Mouse (Mus musculus): ENCODE results near the gene Ufsp2. TPM values are rescaled to one million over a fixed set of nuclear protein-coding genes. Genes with fewer than 3 reads are reported as not detected.
A peak's percentile ranks its signal among the peaks of the same experiment; 100 is the strongest.

The Ufsp2 gene
- polyA plus RNA-seq, 1 experiment from 2014 or later: 80.1 TPM

- Histone ChIP-seq H3K4me3 (no peak overlapping the region), H3K4me1 (peaks cover 2% of the 10 kb centered on the region; the same call in 1 of the 2 replicates), H3K27me3 (no peaks in the 10 kb centered on the region), H3K9me3 (no peaks in the 10 kb centered on the region), H3K4me2 (no peak overlapping the region), H3K27ac (no peak overlapping the region), H3K36me3 (peaks cover 47% of the 10 kb centered on the region), H3K9ac (no peak overlapping the region)
- WGBS: 92% methylated on average over 2 of the region's 2 CpGs
- ATAC-seq (ENCODE audit: borderline replicate concordance, extremely low read depth, low FRiP score, low TSS enrichment): no peak
Measured at GRCm38 (mm10) chr8:45994111-45994510, 18.8 kb downstream of the Ufsp2 start.

- Histone ChIP-seq H3K4me3 (no peak overlapping the region), H3K9ac (no peak overlapping the region), H3K27ac (no peak overlapping the region), H3K36me3 (peaks cover 41% of the 10 kb centered on the region), H3K9me3 (no peaks in the 10 kb centered on the region), H3K27me3 (no peaks in the 10 kb centered on the region), H3K4me2 (no peak overlapping the region), H3K4me1 (peaks cover 5% of the 10 kb centered on the region; the same call in 1 of the 2 replicates)
- WGBS: 77% methylated on average over 3 of the region's 3 CpGs
- no peak for ATAC-seq (ENCODE audit: borderline replicate concordance, extremely low read depth, low FRiP score, low TSS enrichment)
Measured at GRCm38 (mm10) chr8:45995576-45995975, 20.2 kb downstream of the Ufsp2 start.

DNA sequence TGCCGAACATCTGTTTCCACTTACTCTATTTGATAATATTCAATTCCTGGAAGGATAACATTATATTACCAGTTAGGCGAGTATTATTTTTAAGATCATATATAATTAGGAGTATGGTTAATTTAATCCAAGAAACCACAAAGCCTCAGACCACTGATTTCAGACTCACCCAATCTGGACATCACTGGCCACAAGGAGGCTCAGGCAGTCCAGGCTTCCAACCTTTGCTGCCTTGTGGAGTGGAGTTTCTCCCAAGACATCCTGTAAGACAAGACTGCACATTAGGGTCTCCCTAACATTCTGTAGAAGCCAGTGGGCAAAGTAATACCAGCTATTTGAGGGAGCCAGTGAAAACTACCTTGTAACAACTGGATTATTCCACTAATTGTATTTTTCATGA, 22.9 kb downstream of the Ufsp2 start:
- Histone ChIP-seq H3K36me3 (peaks cover 28% of the 10 kb centered on the region), H3K27me3 (no peaks in the 10 kb centered on the region), H3K9me3 (no peaks in the 10 kb centered on the region), H3K27ac (no peak overlapping the region), H3K4me1 (peaks cover 5% of the 10 kb centered on the region; the same call in 1 of the 2 replicates), H3K9ac (no peak overlapping the region), H3K4me2 (peak overlapping the region; percentile 78), H3K4me3 (peak overlapping the region; percentile 54; the same call in 1 of the 2 replicates)
- ATAC-seq (ENCODE audit: borderline replicate concordance, extremely low read depth, low FRiP score, low TSS enrichment): no peak
- 76% methylated on average over 2 of the region's 2 CpGs for WGBS

DNA sequence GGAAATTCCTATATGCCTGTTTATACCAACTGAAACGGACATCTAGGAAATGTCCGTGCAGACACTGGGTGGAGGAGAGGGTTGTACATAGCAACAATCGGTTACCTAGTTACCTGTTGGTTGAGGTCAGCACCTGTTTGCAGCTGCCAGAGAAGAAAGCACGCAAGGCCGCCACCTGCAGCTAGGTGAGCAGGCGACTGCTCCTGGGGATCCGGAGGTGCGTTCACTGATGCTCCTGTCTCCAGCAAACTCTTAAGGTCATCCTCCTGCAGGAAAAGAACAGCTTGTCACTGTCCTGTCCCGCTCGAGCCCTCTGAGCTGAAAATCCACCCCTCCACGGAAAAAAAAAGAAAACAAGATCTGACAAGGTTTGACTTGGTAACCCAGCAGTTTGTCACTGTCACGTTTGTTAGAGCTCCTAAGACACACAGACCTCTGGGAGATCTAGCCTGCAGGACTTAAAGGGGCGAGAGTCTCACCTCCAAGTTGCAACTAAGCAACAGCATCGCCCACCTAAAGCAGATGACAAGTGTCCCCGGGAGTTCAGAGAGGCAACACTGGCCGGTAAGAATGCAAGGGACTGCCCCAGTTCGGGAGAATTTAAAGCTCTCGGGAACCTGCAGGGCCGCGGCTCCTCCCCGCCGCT, 23.9 kb downstream of the Ufsp2 start, which contains the start of gene Lrp2bp:
TSS of gene Lrp2bp (plus strand) at position 166 of the 646 bp plus-strand sequence.
- peak within 1 kb of the TSS; percentile 98 for H3K27ac ChIP-seq
- no peaks in the 10 kb centered on the region for H3K27me3 ChIP-seq
- peak within 1 kb of the TSS; percentile 69 for H3K9ac ChIP-seq
- no peaks in the 10 kb centered on the region for H3K9me3 ChIP-seq
- peaks cover 5% of the 10 kb centered on the region; the same call in 1 of the 2 replicates for H3K4me1 ChIP-seq
- peak within 1 kb of the TSS; percentile 54 for H3K4me3 ChIP-seq
- peaks cover 22% of the 10 kb centered on the region for H3K36me3 ChIP-seq
- WGBS: 2% methylated on average over 22 of the region's 22 CpGs
- ATAC-seq (ENCODE audit: borderline replicate concordance, extremely low read depth, low FRiP score, low TSS enrichment): peak; percentile 1; the same call in 1 of the 2 replicates
- H3K4me2 ChIP-seq: peak within 1 kb of the TSS; percentile 78

DNA sequence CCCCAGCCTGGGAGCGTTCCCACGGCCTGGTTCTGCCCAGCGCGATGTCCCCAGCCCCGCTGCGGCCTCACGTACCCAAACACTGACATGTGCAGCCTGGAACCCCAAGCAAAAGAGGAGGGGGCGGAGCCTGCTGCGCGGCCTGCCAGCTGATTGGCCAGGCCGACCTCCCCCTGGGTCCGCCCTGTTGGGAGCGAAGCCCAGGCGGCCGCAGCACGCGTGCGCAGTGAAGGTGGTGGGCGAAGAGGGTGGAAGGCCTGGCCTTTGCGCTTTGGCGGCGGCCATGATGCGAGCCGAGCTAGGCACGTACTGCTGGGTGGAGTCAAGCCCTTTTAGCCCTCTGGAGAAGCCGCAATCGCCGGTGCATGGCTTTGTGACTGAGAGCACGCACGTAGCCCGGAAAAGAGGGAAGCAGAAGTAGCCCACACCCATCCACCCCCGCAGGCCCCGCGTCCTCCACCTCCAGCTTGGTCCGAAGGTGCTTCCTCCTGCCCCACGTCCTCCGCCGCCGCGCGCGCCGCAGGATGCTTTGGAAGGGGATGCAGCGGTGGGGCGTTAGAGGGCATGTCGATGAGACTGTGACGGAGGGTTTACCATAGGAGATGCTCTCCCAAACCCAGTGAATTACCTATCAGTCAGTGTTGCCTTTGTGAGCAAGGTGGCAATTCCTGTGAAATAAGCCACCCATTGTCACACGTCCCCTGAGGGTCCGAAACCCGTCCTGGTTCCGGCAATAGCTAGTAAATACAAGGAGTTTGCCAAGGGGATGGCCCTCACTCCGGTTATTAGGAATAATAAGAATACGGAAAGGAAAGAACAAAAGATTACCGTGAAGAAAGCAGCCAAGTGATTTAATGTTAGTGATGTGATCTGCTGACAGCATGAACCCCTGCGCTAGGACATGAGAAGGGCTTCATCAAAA, 24.7 kb downstream of the Ufsp2 start:
- Histone ChIP-seq H3K9me3 (no peaks in the 10 kb centered on the region), H3K36me3 (peaks cover 22% of the 10 kb centered on the region), H3K4me1 (peaks cover 5% of the 10 kb centered on the region; the same call in 1 of the 2 replicates), H3K4me2 (peak overlapping the region; percentile 78), H3K9ac (peak overlapping the region; percentile 69), H3K27me3 (no peaks in the 10 kb centered on the region), H3K4me3 (peak overlapping the region; percentile 54), H3K27ac (peak overlapping the region; percentile 98)
- ATAC-seq (ENCODE audit: borderline replicate concordance, extremely low read depth, low FRiP score, low TSS enrichment): peak; percentile 99
- WGBS: 5% methylated on average over 55 of the region's 55 CpGs

- Histone ChIP-seq H3K4me3 (no peak within 1 kb of the TSS), H3K27me3 (no peaks in the 10 kb centered on the region), H3K9me3 (no peaks in the 10 kb centered on the region), H3K9ac (no peak within 1 kb of the TSS), H3K36me3 (no peaks in the 10 kb centered on the region), H3K4me1 (peaks cover 3% of the 10 kb centered on the region), H3K4me2 (no peak within 1 kb of the TSS), H3K27ac (peak within 1 kb of the TSS; percentile 11; the same call in 1 of the 2 replicates)
- 51% methylated on average over 4 of the region's 4 CpGs for WGBS
- ATAC-seq (ENCODE audit: borderline replicate concordance, extremely low read depth, low FRiP score, low TSS enrichment): no peak
Measured at GRCm38 (mm10) chr8:46005596-46005995, 30.3 kb downstream of the Ufsp2 start, which contains the start of gene Ankrd37. TSS of gene Ankrd37 (minus strand) at chr8:46005707.

DNA sequence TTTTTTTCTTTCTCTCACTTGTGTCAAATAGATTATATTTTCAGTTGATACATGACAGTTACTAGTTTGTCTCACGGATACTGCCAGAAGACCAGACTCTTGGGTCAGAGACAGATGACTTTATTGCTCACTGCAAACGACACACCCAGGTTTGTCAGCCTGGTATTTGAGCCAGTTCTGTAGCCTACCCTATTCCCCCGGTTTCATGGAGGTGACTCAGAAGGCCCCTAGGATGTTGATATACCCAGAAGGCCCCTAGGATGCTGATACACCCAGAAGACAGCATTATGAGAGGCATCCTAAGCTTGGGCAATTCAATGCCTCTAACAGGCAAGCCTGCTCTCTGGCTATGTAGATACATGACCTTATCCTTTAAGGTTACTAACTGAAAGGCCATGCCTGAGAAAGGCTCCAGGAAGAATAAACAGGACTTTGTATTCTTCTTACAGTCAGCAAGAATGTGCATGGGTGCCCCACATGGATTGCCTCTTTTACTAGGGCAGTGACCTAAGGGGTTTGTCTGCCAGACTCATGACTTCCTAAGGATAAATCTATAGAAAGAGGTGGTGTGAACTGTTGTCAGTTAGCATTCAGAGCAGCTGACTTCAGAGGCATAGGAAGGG, 31.8 kb downstream of the Ufsp2 start:
- no peak overlapping the region for H3K27ac ChIP-seq
- no peak overlapping the region for H3K4me3 ChIP-seq
- no peak overlapping the region for H3K4me2 ChIP-seq
- H3K27me3 ChIP-seq: no peaks in the 10 kb centered on the region
- ATAC-seq (ENCODE audit: borderline replicate concordance, extremely low read depth, low FRiP score, low TSS enrichment): no peak
- no peaks in the 10 kb centered on the region for H3K36me3 ChIP-seq
- H3K9me3 ChIP-seq: no peaks in the 10 kb centered on the region
- WGBS: 61% methylated on average over 3 of the region's 3 CpGs
- H3K9ac ChIP-seq: no peak overlapping the region
- H3K4me1 ChIP-seq: peaks cover 15% of the 10 kb centered on the region

GRCm38 (mm10) chr8:46010306-46010705, 35.0 kb downstream of the Ufsp2 start:
- Histone ChIP-seq H3K27me3 (no peaks in the 10 kb centered on the region), H3K4me3 (0 out of 2 replicates have a peak overlapping the region, but pooled peaks have one; percentile 9), H3K9ac (no peak overlapping the region), H3K4me2 (peak overlapping the region; percentile 45), H3K27ac (peak overlapping the region; percentile 68), H3K9me3 (no peaks in the 10 kb centered on the region), H3K4me1 (peaks cover 15% of the 10 kb centered on the region), H3K36me3 (no peaks in the 10 kb centered on the region)
- WGBS: 60% methylated on average over 2 of the region's 2 CpGs
- peak; percentile 58; the same call in 1 of the 2 replicates for ATAC-seq (ENCODE audit: borderline replicate concordance, extremely low read depth, low FRiP score, low TSS enrichment)

DNA sequence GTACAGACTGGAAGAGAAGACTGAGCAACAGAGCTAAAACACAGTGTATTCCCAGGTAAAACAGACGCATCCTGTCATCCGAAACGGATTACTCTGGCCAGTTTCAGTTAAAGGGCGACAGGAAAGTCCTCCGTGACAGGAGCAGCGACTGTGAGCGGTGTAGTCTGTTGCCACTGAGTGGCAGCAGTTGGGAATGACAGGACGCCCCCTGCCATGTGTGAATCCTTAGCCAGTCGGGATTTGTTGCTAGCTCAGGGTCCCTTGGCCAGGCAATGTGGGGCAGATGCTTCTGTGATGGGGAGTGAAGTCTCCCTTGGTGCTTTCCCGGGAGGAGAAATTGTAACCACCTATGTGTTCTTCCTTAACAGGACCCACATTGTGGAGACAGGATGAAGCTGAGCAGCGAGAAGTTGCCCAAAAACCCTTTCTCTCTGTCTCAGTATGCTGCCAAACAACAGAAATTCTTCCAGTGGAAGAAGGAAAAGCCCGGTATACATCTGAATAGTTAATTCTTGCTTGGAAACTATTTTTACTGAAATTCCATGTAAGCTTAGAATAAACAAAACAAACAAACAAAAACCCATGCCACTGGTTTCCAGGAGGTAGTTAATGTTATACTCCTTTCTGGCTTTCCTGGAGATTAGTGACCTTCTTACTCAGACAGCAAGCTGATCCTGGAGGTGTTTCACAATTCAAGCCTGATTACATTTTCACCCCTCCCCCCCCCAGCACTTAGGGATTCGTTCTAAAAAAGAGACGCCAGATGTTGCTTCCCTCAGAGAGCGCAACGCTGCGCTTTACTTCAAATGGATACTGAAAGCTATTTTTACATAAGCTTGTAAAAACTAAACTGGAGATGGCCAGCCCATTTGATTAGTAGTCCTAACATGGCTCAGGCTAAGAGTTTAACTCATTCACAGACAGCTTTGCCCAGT, 35.7 kb downstream of the Ufsp2 start:
- peaks cover 15% of the 10 kb centered on the region for H3K4me1 ChIP-seq
- peak overlapping the region; percentile 68 for H3K27ac ChIP-seq
- H3K4me3 ChIP-seq: 0 out of 2 replicates have a peak overlapping the region, but pooled peaks have one; percentile 9
- no peaks in the 10 kb centered on the region for H3K36me3 ChIP-seq
- ATAC-seq (ENCODE audit: borderline replicate concordance, extremely low read depth, low FRiP score, low TSS enrichment): peak; percentile 78; the same call in 1 of the 2 replicates
- peak overlapping the region; percentile 45 for H3K4me2 ChIP-seq
- no peaks in the 10 kb centered on the region for H3K9me3 ChIP-seq
- WGBS: 8% methylated on average over 17 of the region's 17 CpGs
- H3K27me3 ChIP-seq: no peaks in the 10 kb centered on the region
- no peak overlapping the region for H3K9ac ChIP-seq

DNA sequence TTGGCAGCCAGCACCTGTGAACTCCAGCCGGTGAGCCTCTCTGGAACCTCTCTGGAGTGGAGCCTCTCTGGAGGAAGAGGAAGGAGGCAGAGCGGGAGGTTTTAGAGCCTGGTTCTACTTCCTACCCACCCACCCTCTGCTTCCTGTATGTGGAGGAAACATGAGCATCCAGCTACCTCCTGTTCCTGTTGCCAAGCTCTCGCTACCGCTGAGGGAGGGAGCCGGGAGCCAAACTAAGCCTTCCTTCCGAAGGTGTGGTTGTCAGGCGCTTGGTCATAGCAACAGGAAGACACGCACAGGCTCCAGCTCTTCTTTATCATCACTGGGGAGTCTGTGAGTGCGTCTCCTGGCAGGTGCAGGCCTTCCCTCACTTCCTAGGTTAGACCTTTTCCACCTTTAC, 46.9 kb downstream of the Ufsp2 start:
- Histone ChIP-seq H3K27me3 (no peaks in the 10 kb centered on the region), H3K36me3 (0 out of 2 replicates have a peak, but pooled peaks cover 4% of the 10 kb centered on the region), H3K9ac (no peak overlapping the region), H3K4me2 (no peak overlapping the region), H3K4me1 (peaks cover 13% of the 10 kb centered on the region; the same call in 1 of the 2 replicates), H3K4me3 (no peak overlapping the region), H3K27ac (no peak overlapping the region), H3K9me3 (no peaks in the 10 kb centered on the region)
- no peak for ATAC-seq (ENCODE audit: borderline replicate concordance, extremely low read depth, low FRiP score, low TSS enrichment)
- WGBS: 79% methylated on average over 9 of the region's 9 CpGs
